Comparison of ENCODE assay signal across 27 mouse cellular contexts in the genomic region with DNA sequence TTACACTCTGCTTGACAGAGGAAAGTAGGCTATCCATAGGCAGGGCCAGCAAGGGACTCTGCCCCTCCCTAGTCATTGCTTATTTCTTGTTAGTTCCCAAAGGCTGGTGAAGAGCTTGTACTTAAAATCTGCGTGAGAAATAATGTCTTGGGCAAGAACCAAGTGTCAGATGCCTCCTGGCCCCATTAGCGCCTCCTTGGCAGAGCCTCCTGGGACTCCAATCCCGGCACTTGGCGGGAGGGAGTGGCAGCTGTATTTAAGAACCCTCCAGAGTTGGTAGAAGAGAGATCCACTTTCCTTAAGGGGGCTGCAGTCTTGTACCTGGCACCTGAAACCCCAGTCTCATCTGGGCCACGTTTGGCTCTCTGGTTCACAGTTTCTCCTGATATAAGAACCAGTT. TPM values are rescaled to one million over a fixed set of nuclear protein-coding genes. Genes with fewer than 3 reads are reported as not detected.
A peak's percentile ranks its signal among the peaks of the same experiment; 100 is the strongest.
DNase-seq lines count a peak whose midpoint lies in the region; ATAC-seq and TF ChIP-seq lines count a peak whose summit lies in the region.
"Had no signal": no experiment of that assay in that cellular context is flagged by ENCODE, and none has a peak within 500 bp of the region (broad histone marks: within the 10 kb centered on the region; RNA-seq: fewer than 3 reads in every experiment).

No protein-coding gene starts in this region.

- TF ChIP-seq POLR2A in small intestine, adult 2 months (IDR thresholded peaks at IDR 0.05; ENCODE audit: low read depth, low read length) = no peak

- TF ChIP-seq CTCF in small intestine, adult 2 months (IDR thresholded peaks at IDR 0.05; ENCODE audit: extremely low read depth, insufficient read length, insufficient replicate concordance, low read depth, low read length) = no peak

- WGBS in small intestine, adult 2 months = 75% methylated on average over 5 of the region's 5 CpGs
- WGBS in hindbrain, embryonic 11.5 days = 86% methylated on average over 5 of the region's 5 CpGs

- no peaks in the 10 kb centered on the region for H3K27me3 ChIP-seq in small intestine, adult 2 months (ENCODE audit: control insufficient read depth, insufficient read depth, low read length)
- no peaks in the 10 kb centered on the region for H3K27me3 ChIP-seq in hindbrain, embryonic 11.5 days (ENCODE audit: control insufficient read depth, insufficient read depth, low read length)
- H3K27me3 ChIP-seq: CH12.LX; forebrain, embryonic 15.5 days; intestine, embryonic 15.5 days; limb, embryonic 15.5 days; megakaryocyte, embryonic 14.5 days; midbrain, embryonic 15.5 days; neural tube, embryonic 12.5 days; stomach, embryonic 15.5 days had no signal

- H3K36me3 ChIP-seq in small intestine, adult 2 months (ENCODE audit: control insufficient read depth, insufficient read depth, low read length) = peaks cover 30% of the 10 kb centered on the region
- no peaks in the 10 kb centered on the region for H3K36me3 ChIP-seq in hindbrain, embryonic 11.5 days (ENCODE audit: control insufficient read depth, insufficient read depth, low read length)
- H3K36me3 ChIP-seq: heart, embryonic 10.5 days; midbrain, embryonic 15.5 days; stomach, embryonic 15.5 days had no signal

- H3K4me1 ChIP-seq in small intestine, adult 2 months (ENCODE audit: control insufficient read depth, insufficient read depth, insufficient read length, low read length) = peaks cover 17% of the 10 kb centered on the region; the same call in 1 of the 2 replicates
- no peaks in the 10 kb centered on the region for H3K4me1 ChIP-seq in hindbrain, embryonic 11.5 days (replicated peaks; ENCODE audit: control insufficient read depth, insufficient read depth, low read length)
- H3K4me1 ChIP-seq: midbrain, embryonic 15.5 days; stomach, embryonic 15.5 days had no signal

- no peak overlapping the region for H3K9ac ChIP-seq in hindbrain, embryonic 11.5 days (ENCODE audit: low read depth, low read length)
- H3K9ac ChIP-seq: forebrain, embryonic 15.5 days; intestine, embryonic 15.5 days; limb, embryonic 15.5 days; liver, embryonic 14.5 days; midbrain, embryonic 15.5 days; neural tube, embryonic 12.5 days; stomach, embryonic 15.5 days had no signal

- H3K4me3 ChIP-seq in small intestine, adult 2 months (ENCODE audit: low read depth, low read length) = peak overlapping the region; percentile 57
- H3K4me3 ChIP-seq in hindbrain, embryonic 11.5 days (ENCODE audit: low read depth, low read length) = no peak overlapping the region
- H3K4me3 ChIP-seq: embryonic facial prominence, embryonic 10.5 days; forebrain, embryonic 15.5 days; heart, embryonic 10.5 days; intestine, embryonic 15.5 days; limb, embryonic 15.5 days; megakaryocyte, embryonic 14.5 days; midbrain, embryonic 15.5 days; neural tube, embryonic 12.5 days; stomach, embryonic 15.5 days had no signal

- H3K4me2 ChIP-seq in hindbrain, embryonic 11.5 days (replicated peaks; ENCODE audit: low read depth, low read length) = no peak overlapping the region
- H3K4me2 ChIP-seq: forebrain, embryonic 15.5 days; intestine, embryonic 15.5 days; limb, embryonic 15.5 days; midbrain, embryonic 15.5 days; neural tube, embryonic 12.5 days; stomach, embryonic 15.5 days had no signal

- intact Hi-C loops in gastrocnemius, postnatal 14 days (cut with DNase I; ENCODE audit: low total_unique reads) = loop anchor here (5.0 kb wide), 1 partner anchor 233 kb away; no protein-coding TSS in a partner anchor

- H3K9me3 ChIP-seq in hindbrain, embryonic 11.5 days (ENCODE audit: control insufficient read depth, low read length) = no peaks in the 10 kb centered on the region
- H3K9me3 ChIP-seq: embryonic facial prominence, embryonic 10.5 days; forebrain, embryonic 15.5 days; G1E; heart, embryonic 10.5 days; intestine, embryonic 15.5 days; limb, embryonic 15.5 days; megakaryocyte, embryonic 14.5 days; midbrain, embryonic 15.5 days; neural tube, embryonic 12.5 days; stomach, embryonic 15.5 days had no signal

- no peak for ATAC-seq in hindbrain, embryonic 11.5 days (ENCODE audit: low FRiP score)
- ATAC-seq: forebrain, embryonic 15.5 days; hindbrain, embryonic 16.5 days; intestine, embryonic 15.5 days; midbrain, embryonic 15.5 days had no signal

- peak; percentile 29 for DNase-seq in gastrocnemius, postnatal 10 days
- DNase-seq in gastrocnemius, postnatal 4 days (ENCODE audit: low spot score in 2 of 2) = no peak
- peak; percentile 39 to 65 for DNase-seq in kidney, postnatal 36 days
- DNase-seq in kidney, postnatal 4 days = no peak
- DNase-seq in gastrocnemius, postnatal 14 days = peak; percentile 25
- no peak for DNase-seq in hindbrain, embryonic 11.5 days (ENCODE audit: low spot score)
- DNase-seq: B cell, adult 2 months; cerebellum, adult 11-12 months; cerebellum, postnatal 10 days; left cerebral cortex, postnatal 4 days; thymus, adult 18-20 months; thymus, postnatal 36 days had no signal

- H3K27ac ChIP-seq in small intestine, adult 2 months (ENCODE audit: insufficient read depth, low read depth, low read length) = peak overlapping the region; percentile 84
- H3K27ac ChIP-seq in hindbrain, embryonic 11.5 days (ENCODE audit: low read depth, low read length) = no peak overlapping the region
- H3K27ac ChIP-seq: embryonic facial prominence, embryonic 10.5 days; forebrain, embryonic 15.5 days; heart, embryonic 10.5 days; intestine, embryonic 15.5 days; limb, embryonic 15.5 days; liver, embryonic 14.5 days; midbrain, embryonic 15.5 days; neural tube, embryonic 12.5 days; stomach, embryonic 15.5 days had no signal

RNA-seq across cellular contexts. Expression of gene Slc36a1, which starts 10.0 kb away (rescaled TPM):
- total RNA-seq in gastrocnemius, postnatal 10 days (2021) = 1 to 10 TPM; 7.3 to 7.4 TPM
- 10 to 100 TPM in 1 of 2 experiments, 1 to 10 TPM in 1; 9.6 to 11.1 TPM for total RNA-seq in gastrocnemius, postnatal 4 days (2021)
- 1 to 10 TPM; 4.7 to 5.7 TPM for total RNA-seq in gastrocnemius, postnatal 14 days (2021)
- polyA plus RNA-seq in small intestine, adult 2 months (2012; rRNA removed) = 48.9 and 96.4 TPM in 2 replicates
- polyA plus RNA-seq in hindbrain, embryonic 11.5 days (2014; fragmentation: Nextera tagmentation; extraction: Ambion mirVana) = 2.0 and 3.2 TPM in 2 replicates

RNA-seq across cellular contexts. Expression of gene Slc36a2, which starts 29.3 kb away (rescaled TPM):
- 1 to 10 TPM; 3.4 to 6.5 TPM for total RNA-seq in gastrocnemius, postnatal 10 days (2021)
- 1 to 10 TPM; 4.2 to 5.6 TPM for total RNA-seq in gastrocnemius, postnatal 4 days (2021)
- total RNA-seq in gastrocnemius, postnatal 14 days (2021) = 1 to 10 TPM in 1 of 2 experiments, under 1 TPM in 1; 0.66 to 2.4 TPM
- polyA plus RNA-seq in small intestine, adult 2 months (2012; rRNA removed) = 0.90 and 1.6 TPM in 2 replicates
- 0.65 and 0.67 TPM in 2 replicates for polyA plus RNA-seq in hindbrain, embryonic 11.5 days (2014; fragmentation: Nextera tagmentation; extraction: Ambion mirVana)
- total RNA-seq: hematopoietic stem cell, adult 5-6 weeks had no signal
- polyA plus RNA-seq: forebrain, embryonic 15.5 days; G1E had no signal

Comparison
In these comparisons a context has a peak if more than half of its experiments do, and no peak if none do; other contexts are left out.
1. DNase-seq: peak in gastrocnemius, postnatal 10 days (single experiment), kidney, postnatal 36 days (2 of 2) and gastrocnemius, postnatal 14 days (single experiment); none in gastrocnemius, postnatal 4 days (0 of 2), kidney, postnatal 4 days (0 of 2) and hindbrain, embryonic 11.5 days (single experiment).